Mouse (Mus musculus) telencephalon, adult 2 months (tissue): ENCODE results near the gene Gm10271.

ENCODE experiments used
- DNase-seq: peaks from one replicate; pipeline ENCODE4 v3.0.0-alpha.2; 2011; ENCODE audit warnings: low read depth, low spot score

The Gm10271 gene

GRCm38 (mm10) chr10:116978841-116979240 lies 6.4 kb upstream of the Gm10271 start:
- DNase-seq = no peak

- DNase-seq = no peak
These were observed 5.4 kb upstream of the Gm10271 start for GRCm38 (mm10) chr10:116977858-116978257.

- no peak for DNase-seq
These were observed 5.0 kb upstream of the Gm10271 start for GRCm38 (mm10) chr10:116977455-116977854.

GRCm38 (mm10) chr10:116968741-116969140 lies 3.7 kb downstream of the Gm10271 start:
- DNase-seq = no peak

GRCm38 (mm10) chr10:116966065-116966464 lies 6.3 kb downstream of the Gm10271 start:
- DNase-seq = no peak

GRCm38 (mm10) chr10:116965297-116965696 lies 7.1 kb downstream of the Gm10271 start:
- no peak for DNase-seq

GRCm38 (mm10) chr10:116964571-116964970 lies 7.8 kb downstream of the Gm10271 start:
- DNase-seq = no peak

- no peak for DNase-seq
These were observed 8.3 kb downstream of the Gm10271 start for GRCm38 (mm10) chr10:116964084-116964483.

GRCm38 (mm10) chr10:116962803-116963202 lies 9.6 kb downstream of the Gm10271 start:
- no peak for DNase-seq

GRCm38 (mm10) chr10:116962152-116962551 lies 10.3 kb downstream of the Gm10271 start:
- no peak for DNase-seq

- no peak for DNase-seq
These were observed 14.4 kb downstream of the Gm10271 start for GRCm38 (mm10) chr10:116957867-116958551.

GRCm38 (mm10) chr10:116956483-116957158 lies 15.8 kb downstream of the Gm10271 start:
- DNase-seq = peak; percentile 26

GRCm38 (mm10) chr10:116955191-116955590 lies 17.2 kb downstream of the Gm10271 start:
- no peak for DNase-seq

GRCm38 (mm10) chr10:116950886-116951285 lies 21.5 kb downstream of the Gm10271 start:
- no peak for DNase-seq

GRCm38 (mm10) chr10:116950009-116950769 lies 22.2 kb downstream of the Gm10271 start, which contains the start of gene Rab3ip:
TSS of gene Rab3ip (minus strand) at chr10:116950769.
- DNase-seq = peak; percentile 52

- DNase-seq = no peak
These were observed 23.0 kb downstream of the Gm10271 start for GRCm38 (mm10) chr10:116949111-116950008.

- DNase-seq = no peak
These were observed 24.0 kb downstream of the Gm10271 start for GRCm38 (mm10) chr10:116948414-116948813.

- DNase-seq = no peak
These were observed 27.5 kb downstream of the Gm10271 start for GRCm38 (mm10) chr10:116944940-116945339.

GRCm38 (mm10) chr10:116944144-116944543 lies 28.3 kb downstream of the Gm10271 start:
- DNase-seq = no peak

- no peak for DNase-seq
These were observed 29.4 kb downstream of the Gm10271 start for GRCm38 (mm10) chr10:116943025-116943424.

GRCm38 (mm10) chr10:116935028-116935427 lies 37.4 kb downstream of the Gm10271 start:
- no peak for DNase-seq
